Mouse (Mus musculus) heart, embryonic 16.5 days (tissue): ENCODE results near the gene Kcnk6. TPM values are rescaled to one million over a fixed set of nuclear protein-coding genes. Genes with fewer than 3 reads are reported as not detected.

Source experiments
- ATAC-seq: fragments of 200-750 bp; cut with Nextera tagmentation; replicated peaks from 2 replicates; pipeline ENCODE4 v1.8.0; 2017; ENCODE audit warnings: moderate number of reproducible peaks; ENCODE audit not compliant: insufficient read depth, low FRiP score; ENCODE audit errors: extremely low read depth
- H3K27ac ChIP-seq: fragments of 300-500 bp; sonication (generic); 2 replicates; pipeline ENCODE4 v1.5.1; 2014; ENCODE audit warnings: mild to moderate bottlenecking, low read length, control low read depth, moderate library complexity
- H3K27me3 ChIP-seq: fragments of 300-500 bp; sonication (generic); 2 replicates; pipeline ENCODE4 v1.6.1; 2014; ENCODE audit warnings: low read length, mixed read lengths; ENCODE audit not compliant: control insufficient read depth, insufficient read depth
- H3K36me3 ChIP-seq: fragments of 300-500 bp; sonication (generic); 2 replicates; pipeline ENCODE4 v1.6.1; 2014; ENCODE audit not compliant: control insufficient read depth, insufficient read depth
- H3K4me1 ChIP-seq: fragments of 300-500 bp; sonication (generic); 2 replicates; pipeline ENCODE4 v1.6.1; 2014; ENCODE audit warnings: low read length, mixed read lengths; ENCODE audit not compliant: control insufficient read depth, insufficient read depth
- H3K4me2 ChIP-seq: fragments of 300-500 bp; sonication (generic); 2 replicates; pipeline ENCODE4 v1.6.1; 2014; ENCODE audit warnings: low read depth, mild to moderate bottlenecking, control low read depth, low read length
- H3K4me3 ChIP-seq: fragments of 300-500 bp; sonication (generic); 2 replicates; pipeline ENCODE4 v1.5.1; 2014; ENCODE audit warnings: mild to moderate bottlenecking, control low read depth, low read length
- H3K9ac ChIP-seq: fragments of 300-500 bp; sonication (generic); 2 replicates; pipeline ENCODE4 v1.6.1; 2014; ENCODE audit warnings: low read length, control low read depth
- H3K9me3 ChIP-seq: fragments of 300-500 bp; sonication (generic); replicated peaks from 2 replicates; pipeline ENCODE4 v1.6.1; 2016; ENCODE audit warnings: low read length; ENCODE audit not compliant: control insufficient read depth
- WGBS: fragments of 180-500 bp; shearing (Covaris S2); extraction: QIAGEN DNeasy Blood & Tissue Kit; methylation state at CpG from one replicate; pipeline ENCODE4 v1.1.7; 2014; 5-methylcytosine and 5-hydroxymethylcytosine counted together
- polyA plus RNA-seq: library from polyadenylated mRNA; unstranded; fragments of >200 nt; fragmentation: Nextera tagmentation; extraction: Ambion mirVana; gene quantifications from 2 replicates; pipeline ENCODE4 v1.2.1, GENCODE M21; 2015

The Kcnk6 gene
- polyA plus RNA-seq, 1 experiment from 2014 or later, result 2.1 TPM

- H3K4me2 ChIP-seq, result no peak overlapping the region
- H3K27ac ChIP-seq, result no peak overlapping the region
- peaks cover 29% of the 10 kb centered on the region for H3K4me1 ChIP-seq
- H3K27me3 ChIP-seq, result no peaks in the 10 kb centered on the region
- no peak overlapping the region for H3K4me3 ChIP-seq
- no peaks in the 10 kb centered on the region for H3K36me3 ChIP-seq
- H3K9me3 ChIP-seq, result no peaks in the 10 kb centered on the region
- no peak overlapping the region for H3K9ac ChIP-seq
- 81% methylated on average over 4 of the region's 4 CpGs for WGBS
- no peak for ATAC-seq
Measured at GRCm38 (mm10) chr7:29270445-29270844, 38.1 kb upstream of the Kcnk6 start.

- Histone ChIP-seq H3K4me3 (no peak overlapping the region), H3K4me1 (peaks cover 33% of the 10 kb centered on the region), H3K9ac (no peak overlapping the region), H3K9me3 (no peaks in the 10 kb centered on the region), H3K4me2 (no peak overlapping the region), H3K36me3 (no peaks in the 10 kb centered on the region), H3K27me3 (no peaks in the 10 kb centered on the region), H3K27ac (no peak overlapping the region)
- WGBS, result 72% methylated on average over 4 of the region's 4 CpGs
- no peak for ATAC-seq
Measured at GRCm38 (mm10) chr7:29266931-29267330, 34.6 kb upstream of the Kcnk6 start.

- 72% methylated on average over 7 of the region's 7 CpGs for WGBS
- Histone ChIP-seq H3K4me2 (no peak overlapping the region), H3K36me3 (no peaks in the 10 kb centered on the region), H3K27me3 (no peaks in the 10 kb centered on the region), H3K27ac (no peak overlapping the region; the same call in 1 of the 2 replicates), H3K4me1 (peaks cover 21% of the 10 kb centered on the region), H3K4me3 (no peak overlapping the region), H3K9ac (no peak overlapping the region), H3K9me3 (no peaks in the 10 kb centered on the region)
- no peak for ATAC-seq
Measured at GRCm38 (mm10) chr7:29265636-29266035, 33.3 kb upstream of the Kcnk6 start.

- Histone ChIP-seq H3K9ac (no peak overlapping the region), H3K4me3 (no peak overlapping the region), H3K4me2 (no peak overlapping the region), H3K4me1 (peaks cover 19% of the 10 kb centered on the region), H3K36me3 (no peaks in the 10 kb centered on the region), H3K27ac (no peak overlapping the region), H3K9me3 (no peaks in the 10 kb centered on the region), H3K27me3 (no peaks in the 10 kb centered on the region)
- 83% methylated on average over 3 of the region's 3 CpGs for WGBS
- no peak for ATAC-seq
Measured at GRCm38 (mm10) chr7:29263831-29264230, 31.5 kb upstream of the Kcnk6 start.

GRCm38 (mm10) chr7:29262151-29262550 lies 29.8 kb upstream of the Kcnk6 start:
- peak overlapping the region; percentile 14 for H3K27ac ChIP-seq
- H3K9ac ChIP-seq, result no peak overlapping the region
- no peaks in the 10 kb centered on the region for H3K36me3 ChIP-seq
- ATAC-seq, result no peak
- H3K4me2 ChIP-seq, result no peak overlapping the region
- no peak overlapping the region for H3K4me3 ChIP-seq
- WGBS, result 54% methylated on average over 6 of the region's 6 CpGs
- no peaks in the 10 kb centered on the region for H3K27me3 ChIP-seq
- H3K9me3 ChIP-seq, result no peaks in the 10 kb centered on the region
- peaks cover 21% of the 10 kb centered on the region for H3K4me1 ChIP-seq

- no peak overlapping the region for H3K4me2 ChIP-seq
- WGBS, result 79% methylated on average over 10 of the region's 10 CpGs
- H3K9ac ChIP-seq, result no peak overlapping the region
- H3K27ac ChIP-seq, result no peak overlapping the region
- H3K27me3 ChIP-seq, result no peaks in the 10 kb centered on the region
- H3K9me3 ChIP-seq, result no peaks in the 10 kb centered on the region
- H3K36me3 ChIP-seq, result no peaks in the 10 kb centered on the region
- no peak for ATAC-seq
- H3K4me1 ChIP-seq, result peaks cover 16% of the 10 kb centered on the region
- no peak overlapping the region for H3K4me3 ChIP-seq
Measured at GRCm38 (mm10) chr7:29259781-29260730, 27.7 kb upstream of the Kcnk6 start.

- WGBS, result 71% methylated on average over 1 of the region's 1 CpGs
- ATAC-seq, result no peak
- Histone ChIP-seq H3K27ac (peak overlapping the region; percentile 44; the same call in 1 of the 2 replicates), H3K4me2 (no peak overlapping the region), H3K4me3 (no peak overlapping the region), H3K4me1 (peaks cover 7% of the 10 kb centered on the region; the same call in 1 of the 2 replicates), H3K36me3 (no peaks in the 10 kb centered on the region), H3K27me3 (no peaks in the 10 kb centered on the region), H3K9me3 (no peaks in the 10 kb centered on the region), H3K9ac (no peak overlapping the region)
Measured at GRCm38 (mm10) chr7:29257368-29257767, 25.1 kb upstream of the Kcnk6 start.

- ATAC-seq, result no peak
- Histone ChIP-seq H3K4me2 (no peak overlapping the region), H3K9ac (no peak overlapping the region), H3K4me3 (no peak overlapping the region), H3K27me3 (no peaks in the 10 kb centered on the region), H3K9me3 (no peaks in the 10 kb centered on the region), H3K36me3 (no peaks in the 10 kb centered on the region), H3K27ac (no peak overlapping the region), H3K4me1 (peaks cover 3% of the 10 kb centered on the region; the same call in 1 of the 2 replicates)
- 79% methylated on average over 4 of the region's 4 CpGs for WGBS
Measured at GRCm38 (mm10) chr7:29255875-29256274, 23.6 kb upstream of the Kcnk6 start.

- Histone ChIP-seq H3K4me2 (no peak overlapping the region), H3K9ac (no peak overlapping the region), H3K27me3 (no peaks in the 10 kb centered on the region), H3K4me3 (no peak overlapping the region), H3K9me3 (no peaks in the 10 kb centered on the region), H3K4me1 (peaks cover 3% of the 10 kb centered on the region; the same call in 1 of the 2 replicates), H3K27ac (no peak overlapping the region), H3K36me3 (no peaks in the 10 kb centered on the region)
- WGBS, result 47% methylated on average over 5 of the region's 5 CpGs
- ATAC-seq, result no peak
Measured at GRCm38 (mm10) chr7:29253842-29254241, 21.5 kb upstream of the Kcnk6 start.
